Mouse (Mus musculus): ENCODE measurements around the gene Alyref.
"Not testable (repeated sequence)": the region's sequence is repeated elsewhere in the genome, so short reads cannot be mapped to it uniquely, and the experiment has no call there.

Gene Alyref

DNA sequence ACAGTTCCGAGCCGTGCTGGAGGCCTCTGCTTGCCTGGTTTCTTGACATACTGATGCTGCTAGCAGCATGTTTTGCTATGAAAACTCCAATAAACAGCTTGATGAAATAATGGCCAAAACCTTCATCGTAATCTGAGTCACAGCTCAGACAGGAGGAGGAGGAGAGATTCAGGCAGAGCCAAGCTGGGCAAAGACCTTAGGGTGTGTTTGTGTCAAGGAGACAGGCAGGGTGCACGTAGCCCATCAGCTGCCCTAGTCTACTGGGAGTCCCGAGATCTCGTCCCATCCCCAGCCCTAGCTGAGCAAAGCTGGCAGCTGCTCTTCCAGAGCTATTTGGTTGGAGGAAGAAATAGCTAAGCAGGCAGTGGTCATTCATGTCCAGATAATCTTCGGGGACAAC, 7.5 kb upstream of the Alyref start:
- no peak for DNase-seq (ENCODE audit: extremely low read depth, low read depth, low spot score)

DNA sequence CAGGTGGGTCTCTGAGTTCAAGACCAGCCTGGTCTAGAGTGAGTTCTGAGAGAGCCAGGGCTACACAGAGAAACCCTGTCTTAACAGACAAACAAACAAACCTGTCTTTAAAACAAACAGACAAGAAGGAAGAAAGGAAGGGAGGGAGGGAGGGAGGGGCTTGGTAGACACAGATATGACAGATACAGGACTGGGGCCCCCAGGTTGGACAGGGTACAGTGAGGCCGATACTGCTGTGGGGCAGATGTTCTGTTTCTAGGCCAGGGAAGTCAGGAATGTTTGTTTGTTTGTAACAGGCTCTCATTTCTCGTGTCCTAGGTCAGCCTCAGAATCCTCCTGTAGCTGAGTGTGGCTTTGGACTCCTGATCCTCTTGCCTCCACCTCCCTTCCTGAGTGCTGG, 5.4 kb upstream of the Alyref start:
- DNase-seq (ENCODE audit: extremely low read depth, low read depth, low spot score) = no peak

DNA sequence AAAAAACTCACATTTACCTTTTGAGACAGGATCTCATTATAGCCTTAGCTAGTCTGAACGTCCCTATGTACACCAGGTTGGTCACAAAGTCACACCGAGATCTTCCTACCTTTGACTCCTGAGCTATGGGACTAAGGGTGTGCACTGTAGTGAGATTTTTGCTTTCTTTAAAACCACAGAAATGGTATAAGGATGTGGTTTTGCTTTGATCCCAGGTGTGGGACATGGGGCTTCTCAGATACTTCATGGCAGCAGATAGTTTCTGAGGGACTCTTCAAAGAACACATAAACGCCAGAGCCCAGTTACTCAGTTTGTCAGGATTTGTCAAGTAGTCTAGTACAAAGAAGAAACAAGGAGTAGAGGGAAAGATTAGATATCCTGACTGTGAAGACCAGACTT, 2.6 kb upstream of the Alyref start:
- DNase-seq (ENCODE audit: extremely low read depth, low read depth, low spot score) = no peak

- DNase-seq (ENCODE audit: extremely low read depth, low read depth, low spot score) = no peak
Observed at GRCm38 (mm10) chr11:120598990-120599549, 905 bp upstream of the Alyref start.

- DNase-seq (ENCODE audit: extremely low read depth, low read depth, low spot score) = no peak
Observed at GRCm38 (mm10) chr11:120597240-120598235, 627 bp downstream of the Alyref start.

GRCm38 (mm10) chr11:120588531-120588930, 9.6 kb downstream of the Alyref start:
- DNase-seq (ENCODE audit: extremely low read depth, low read depth, low spot score) = no peak

GRCm38 (mm10) chr11:120583937-120584336, 14.2 kb downstream of the Alyref start:
- DNase-seq (ENCODE audit: extremely low read depth, low read depth, low spot score) = no peak

GRCm38 (mm10) chr11:120582982-120583293, 15.2 kb downstream of the Alyref start:
- not testable (repeated sequence) for DNase-seq (ENCODE audit: extremely low read depth, low read depth, low spot score)

GRCm38 (mm10) chr11:120582268-120582981, 15.7 kb downstream of the Alyref start:
- DNase-seq (ENCODE audit: extremely low read depth, low read depth, low spot score) = no peak

DNA sequence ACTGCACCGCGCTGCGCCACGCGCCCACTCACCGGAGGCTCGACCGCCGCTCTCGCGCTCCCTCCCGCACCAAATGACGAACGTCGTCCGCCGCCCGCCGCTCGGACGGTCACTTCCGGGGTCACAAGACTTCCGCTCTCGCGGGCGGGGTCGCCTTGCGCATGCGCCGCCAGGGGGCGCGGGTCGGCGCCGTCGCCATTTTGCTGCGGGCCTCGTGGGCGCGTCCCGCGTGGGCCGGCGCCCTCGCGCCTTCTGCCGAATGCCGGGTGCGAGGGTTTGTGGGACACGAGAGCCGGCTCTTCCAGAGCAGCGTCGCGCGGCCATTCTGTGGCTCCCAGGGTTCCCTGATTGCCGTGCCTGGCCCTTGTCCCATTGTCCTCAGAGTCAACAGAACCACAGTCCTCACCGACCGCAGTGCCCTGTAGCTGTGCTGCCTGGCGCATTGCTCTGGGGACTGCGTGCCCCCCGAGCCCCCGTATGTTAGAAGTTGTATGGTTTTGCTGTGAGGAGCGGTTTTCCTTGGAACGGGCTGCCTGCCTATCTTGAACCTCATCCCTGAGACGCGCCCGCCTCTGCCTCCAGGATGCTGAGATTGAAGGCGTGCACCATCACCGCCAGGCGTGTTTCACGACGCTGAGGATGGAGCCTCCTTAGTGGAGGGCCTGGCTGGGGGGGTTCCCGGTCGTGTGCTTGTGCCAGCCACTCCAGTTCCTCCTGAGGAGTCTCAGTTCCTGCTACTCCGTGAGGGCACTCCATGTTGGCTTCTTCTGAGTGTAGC, 16.5 kb downstream of the Alyref start, which contains the start of gene Arhgdia:
TSS of gene Arhgdia (minus strand) at position 135 of the 778 bp plus-strand sequence.
- no peak for DNase-seq (ENCODE audit: extremely low read depth, low read depth, low spot score)

DNA sequence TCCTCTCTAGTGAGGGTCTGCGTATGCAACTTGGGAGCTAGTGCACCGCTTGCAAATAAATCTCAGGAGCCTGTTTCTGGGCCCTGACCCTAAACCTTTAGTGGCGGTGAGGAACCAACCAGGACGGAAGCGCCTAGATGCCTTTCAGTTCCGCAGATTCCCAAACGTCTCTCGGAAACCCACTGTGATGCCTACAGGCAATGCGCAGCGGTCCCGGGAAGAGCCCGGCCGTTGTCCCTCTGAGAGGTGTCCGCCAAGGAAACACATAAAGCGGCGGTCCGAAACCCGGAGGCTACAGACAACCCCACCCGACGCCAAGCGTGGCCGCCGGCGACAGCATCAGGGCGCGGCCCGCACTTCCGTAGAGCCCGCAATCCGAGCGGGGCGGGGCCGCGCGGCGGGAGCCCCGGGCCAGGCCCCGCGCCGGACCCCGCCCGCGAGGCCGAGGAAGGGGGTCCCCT, 17.3 kb downstream of the Alyref start:
- no peak for DNase-seq (ENCODE audit: extremely low read depth, low read depth, low spot score)

GRCm38 (mm10) chr11:120580190-120580589, 18.0 kb downstream of the Alyref start:
- DNase-seq (ENCODE audit: extremely low read depth, low read depth, low spot score) = no peak

DNA sequence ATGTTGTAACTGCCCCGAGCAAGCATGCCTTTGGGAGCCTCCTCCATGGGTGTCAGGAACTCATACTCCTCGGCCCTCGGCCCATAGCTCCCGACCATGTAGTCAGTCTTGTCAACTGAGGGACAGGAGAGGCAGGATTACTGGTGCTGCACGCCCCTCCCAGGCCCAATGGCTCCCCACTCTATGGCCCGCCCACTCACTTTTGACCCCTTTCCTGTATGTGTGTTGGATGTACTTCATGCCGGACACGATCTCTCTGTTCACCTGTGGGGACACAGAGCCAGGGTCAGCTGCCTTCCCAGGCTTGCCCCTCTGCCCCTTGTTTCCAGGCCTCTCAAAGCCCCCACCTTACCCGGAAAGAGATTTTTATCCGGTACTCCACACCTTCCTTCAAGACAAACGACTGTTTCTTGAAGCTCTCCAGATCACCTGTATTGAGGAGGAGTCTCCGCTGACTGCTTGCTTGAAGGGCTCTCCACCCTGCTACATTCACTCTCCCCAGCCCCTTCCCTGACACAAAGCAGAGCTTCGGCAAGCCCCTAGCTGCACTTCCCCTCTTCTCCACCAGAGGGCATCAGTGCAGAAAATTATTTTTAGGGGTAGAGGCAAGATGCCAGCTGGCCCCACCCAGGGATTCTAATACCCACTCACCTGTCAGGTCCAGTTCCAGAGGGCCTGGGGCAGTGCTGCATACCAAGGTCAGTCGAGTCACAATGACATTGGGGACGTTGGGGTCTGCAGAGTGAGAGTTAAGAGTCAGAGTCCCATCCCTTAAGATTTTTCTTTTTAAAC, 18.7 kb downstream of the Alyref start:
- no peak for DNase-seq (ENCODE audit: extremely low read depth, low read depth, low spot score)

DNA sequence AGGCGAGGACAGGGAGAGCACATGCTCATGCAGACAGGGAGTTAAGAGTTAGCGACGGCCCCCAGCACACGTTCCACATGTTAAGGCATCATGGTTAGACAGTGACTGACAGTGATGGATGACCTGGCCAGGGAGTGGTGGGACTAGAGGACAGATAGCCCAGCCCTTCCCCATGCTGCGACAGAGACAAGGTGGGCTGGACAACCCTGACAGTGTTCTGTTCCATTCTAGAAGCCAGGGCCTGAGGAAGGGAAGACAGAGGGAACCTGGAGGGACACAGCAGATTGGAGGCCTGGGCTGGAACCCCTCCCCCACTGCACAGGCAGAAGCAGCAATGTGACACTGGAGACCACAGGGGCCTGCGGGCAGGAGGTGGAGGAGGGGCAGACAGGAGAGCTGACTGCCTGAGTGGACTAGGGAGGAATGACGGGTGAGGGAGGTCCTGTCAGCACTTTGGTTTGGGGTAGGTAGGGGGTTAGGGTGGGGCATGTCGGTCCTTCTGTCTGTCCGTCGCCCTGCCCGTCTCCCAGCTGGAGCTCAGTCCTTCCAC, 19.4 kb downstream of the Alyref start:
- no peak for DNase-seq (ENCODE audit: extremely low read depth, low read depth, low spot score)

- DNase-seq (ENCODE audit: extremely low read depth, low read depth, low spot score) = no peak
Observed at GRCm38 (mm10) chr11:120578024-120578693, 20.0 kb downstream of the Alyref start.

- DNase-seq (ENCODE audit: extremely low read depth, low read depth, low spot score) = no peak
Observed at GRCm38 (mm10) chr11:120577211-120578023, 20.7 kb downstream of the Alyref start.

DNA sequence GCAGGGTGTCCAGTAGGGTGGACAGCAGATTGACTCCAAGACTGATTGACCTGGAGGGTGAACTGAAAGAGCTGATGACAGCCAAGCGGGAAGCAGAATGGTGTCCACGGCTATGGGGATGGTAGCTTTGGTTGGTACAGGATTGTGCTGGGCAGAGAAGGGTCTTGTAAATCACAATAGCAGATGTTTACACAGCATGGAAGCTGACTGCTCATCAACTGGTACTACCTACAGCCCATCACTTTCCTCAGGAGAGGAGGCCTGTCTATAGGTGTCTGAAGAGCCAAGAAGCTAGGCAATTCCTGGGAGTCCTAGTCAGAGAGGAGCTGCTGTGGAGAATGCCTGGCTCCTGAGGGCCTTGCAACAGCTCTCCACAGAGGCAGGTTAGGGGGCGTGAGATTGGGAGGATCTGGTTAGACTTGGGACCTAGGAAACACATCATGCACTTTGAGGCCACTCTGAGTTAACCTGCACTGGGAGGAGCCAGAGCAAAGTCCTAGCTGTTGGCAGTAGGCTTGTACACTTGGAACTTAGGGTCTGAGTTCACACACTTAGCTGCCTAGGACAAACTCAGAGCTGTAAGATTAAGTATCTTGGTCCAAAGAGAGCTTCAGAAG, 21.7 kb downstream of the Alyref start:
- no peak for DNase-seq (ENCODE audit: extremely low read depth, low read depth, low spot score)

DNA sequence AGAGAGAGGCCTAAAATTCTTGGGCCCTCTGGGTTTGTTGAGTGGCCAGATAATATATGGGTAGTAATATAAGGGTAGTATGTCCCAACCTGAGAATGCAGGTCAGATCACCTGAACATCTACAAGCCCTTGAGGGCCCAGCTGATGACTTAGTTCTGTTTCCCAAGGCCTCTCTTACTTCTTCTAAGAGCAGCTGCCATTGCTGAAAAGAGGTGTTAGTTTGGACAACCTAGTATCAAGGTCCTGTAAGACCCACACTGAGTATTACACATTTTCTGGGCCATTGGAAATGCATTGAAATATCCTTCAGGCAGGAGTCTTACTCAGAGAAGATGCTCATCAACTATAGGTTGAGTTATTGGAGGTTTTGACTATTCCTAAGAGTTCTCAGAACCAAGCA, 22.2 kb downstream of the Alyref start:
- DNase-seq (ENCODE audit: extremely low read depth, low read depth, low spot score) = no peak
